Mouse (Mus musculus) megakaryocyte, adult 5-6 weeks (primary cell): Measurements from ENCODE around the gene Gm8334. TPM values are rescaled to one million over a fixed set of nuclear protein-coding genes. Genes with fewer than 3 reads are reported as not detected.
"Not testable (repeated sequence)": the region's sequence is repeated elsewhere in the genome, so short reads cannot be mapped to it uniquely, and the experiment has no call there.

Experiments
- ATAC-seq: 2 replicates; pipeline ENCODE4 v1.8.0; 2016; ENCODE audit warnings: mild to moderate bottlenecking, inconsistent platforms; ENCODE audit not compliant: poor library complexity, severe bottlenecking
- total RNA-seq, 2 experiments: library from RNA; stranded (forward) in 1 of 2; stranded (reverse) in 1 of 2; fragments of 153-499, 151-499 nt in 1 of 2; fragments of 221-1000, 200-1000 nt in 1 of 2; gene quantifications; 2 replicates each; pipeline versions ENCODE4 v1.2.3 to v1.2.4; 2015 to 2017

The Gm8334 gene
- total RNA-seq (2015) (not detected in 2 replicates), total RNA-seq (2017) (not detected in 2 replicates)

GRCm38 (mm10) chrX:148615053-148615452 lies at the start of gene Gm8334:
Gene Gm8334 (minus strand): TSS chrX:148615153.
- not testable (repeated sequence) for ATAC-seq

DNA sequence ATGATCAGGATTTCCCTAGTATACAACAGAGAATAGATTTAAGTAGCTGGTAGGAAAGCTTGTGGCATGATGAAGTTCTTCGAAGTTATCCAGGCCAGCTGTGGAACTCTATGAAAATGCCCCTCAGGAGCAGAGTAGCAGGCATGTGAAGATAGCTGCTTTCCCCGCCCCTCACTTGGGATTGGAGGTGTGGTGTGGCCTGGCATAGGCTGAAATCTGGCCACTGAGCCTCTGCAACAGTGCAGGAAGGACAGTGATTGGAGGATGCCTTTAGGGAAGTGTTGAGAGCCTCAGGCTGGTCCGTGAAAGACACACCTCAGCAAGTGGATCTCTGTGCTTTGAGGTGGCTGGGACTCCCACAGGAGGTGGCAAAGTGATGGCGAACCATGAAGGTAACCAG lies 48.3 kb upstream of the Gm8334 start, which contains the start of gene Gm15127:
Gene Gm15127, plus strand, starts transcription at position 301 of the 400 bp plus-strand sequence.
- ATAC-seq: not testable (repeated sequence)

Other genes starting within 250 kb of the Gm8334 start
- not detected in 2 replicates for gene Gm15114, start 126.2 kb downstream of the Gm8334 start, total RNA-seq (2015)
- not detected in 2 replicates for gene Gm15114, start 126.2 kb downstream of the Gm8334 start, total RNA-seq (2017)
- not detected in 2 replicates for gene Gm15127, start 48.4 kb upstream of the Gm8334 start, total RNA-seq (2015)
- gene Gm15127, start 48.4 kb upstream of the Gm8334 start, total RNA-seq (2017): not detected in 2 replicates
- not detected in 2 replicates for gene Luzp4, start 242.5 kb upstream of the Gm8334 start, total RNA-seq (2015)
- gene Luzp4, start 242.5 kb upstream of the Gm8334 start, total RNA-seq (2017): not detected in 2 replicates